In genomic region chr17:37270702-37271092, GRCm38 (mm10) we compare ENCODE assay signal across 8 mouse cellular contexts. TPM values are rescaled to one million over a fixed set of nuclear protein-coding genes. Genes with fewer than 3 reads are reported as not detected.
DNase-seq lines count a peak whose midpoint lies in the region; ATAC-seq lines count a peak whose summit lies in the region.

No protein-coding gene starts in this region.

- H3K9me3 ChIP-seq in forebrain, embryonic 10.5 days, result no peaks in the 10 kb centered on the region

- peaks cover 13% of the 10 kb centered on the region for H3K27me3 ChIP-seq in forebrain, embryonic 10.5 days (ENCODE audit: poor library complexity, severe bottlenecking)

- H3K4me3 ChIP-seq in forebrain, embryonic 10.5 days, result peak overlapping the region; percentile 56

- peaks cover 5% of the 10 kb centered on the region; the same call in 1 of the 2 replicates for H3K4me1 ChIP-seq in forebrain, embryonic 10.5 days

- H3K36me3 ChIP-seq in forebrain, embryonic 10.5 days (replicated peaks), result no peaks in the 10 kb centered on the region

- no peak overlapping the region for H3K27ac ChIP-seq in forebrain, embryonic 10.5 days

- 65% methylated on average over 8 of the region's 8 CpGs for WGBS in forebrain, embryonic 10.5 days

- intact Hi-C loops in heart, postnatal 25 days (cut with DNase I), result no loop called here

- peak; percentile 92 for DNase-seq in CD4-positive helper T cell, adult 2 months (ENCODE audit: low read depth, low spot score)
- DNase-seq in NIH3T3 (ENCODE audit: low read depth), result peak; percentile 68
- no peak for DNase-seq in forebrain, embryonic 10.5 days (ENCODE audit: extremely low spot score, low spot score)
- peak; percentile 44 for DNase-seq in heart, postnatal 25 days (ENCODE audit: low spot score)
- DNase-seq in kidney, postnatal 4 days, result peak; percentile 10 to 42
- DNase-seq in spleen, postnatal 14 days (ENCODE audit: low spot score in 2 of 2), result peak; percentile 11 to 39
- no peak for DNase-seq in layer of hippocampus, postnatal 36 days

- peak; percentile 78 for ATAC-seq in megakaryocyte, adult 5-6 weeks (ENCODE audit: poor library complexity, severe bottlenecking)

RNA-seq across cellular contexts. Expression of gene H2-M3, which starts 0.7 kb away (rescaled TPM):
- polyA plus RNA-seq in forebrain, embryonic 10.5 days (2016; fragmentation: Nextera tagmentation; extraction: Ambion mirVana), result 1.9 and 2.6 TPM in 2 replicates
- total RNA-seq in heart, postnatal 25 days (2021), result 1 to 10 TPM; 3.0 to 3.2 TPM
- total RNA-seq in megakaryocyte, adult 5-6 weeks (2015), result 17.4 and 20.9 TPM in 2 replicates
- 42.3 and 45.1 TPM in 2 replicates for total RNA-seq in megakaryocyte, adult 5-6 weeks (2017)
- 1 to 10 TPM; 1.5 to 2.0 TPM for total RNA-seq in layer of hippocampus, postnatal 36 days (2021)

RNA-seq across cellular contexts. Expression of gene Olfr98, which starts 7.1 kb away (rescaled TPM):
- polyA plus RNA-seq in forebrain, embryonic 10.5 days (2016; fragmentation: Nextera tagmentation; extraction: Ambion mirVana), result not detected in 2 replicates
- total RNA-seq in heart, postnatal 25 days (2021), result not detected
- total RNA-seq in megakaryocyte, adult 5-6 weeks (2015), result not detected in 2 replicates
- not detected in 2 replicates for total RNA-seq in megakaryocyte, adult 5-6 weeks (2017)
- not detected for total RNA-seq in layer of hippocampus, postnatal 36 days (2021)

RNA-seq across cellular contexts. Expression of gene Olfr99, which starts 12.6 kb away (rescaled TPM):
- polyA plus RNA-seq in forebrain, embryonic 10.5 days (2016; fragmentation: Nextera tagmentation; extraction: Ambion mirVana), result not detected in 2 replicates
- not detected for total RNA-seq in heart, postnatal 25 days (2021)
- total RNA-seq in megakaryocyte, adult 5-6 weeks (2015), result not detected in 2 replicates
- not detected in 2 replicates for total RNA-seq in megakaryocyte, adult 5-6 weeks (2017)
- total RNA-seq in layer of hippocampus, postnatal 36 days (2021), result not detected

RNA-seq across cellular contexts. Expression of gene Olfr101, which starts 33.4 kb away (rescaled TPM):
- not detected in 2 replicates for polyA plus RNA-seq in forebrain, embryonic 10.5 days (2016; fragmentation: Nextera tagmentation; extraction: Ambion mirVana)
- total RNA-seq in heart, postnatal 25 days (2021), result not detected
- total RNA-seq in megakaryocyte, adult 5-6 weeks (2015), result not detected in 2 replicates
- total RNA-seq in megakaryocyte, adult 5-6 weeks (2017), result not detected in 2 replicates
- not detected for total RNA-seq in layer of hippocampus, postnatal 36 days (2021)

RNA-seq across cellular contexts. Expression of gene Olfr97, which starts 33.6 kb away (rescaled TPM):
- not detected in 2 replicates for polyA plus RNA-seq in forebrain, embryonic 10.5 days (2016; fragmentation: Nextera tagmentation; extraction: Ambion mirVana)
- not detected for total RNA-seq in heart, postnatal 25 days (2021)
- not detected in 2 replicates for total RNA-seq in megakaryocyte, adult 5-6 weeks (2015)
- total RNA-seq in megakaryocyte, adult 5-6 weeks (2017), result not detected in 2 replicates
- not detected for total RNA-seq in layer of hippocampus, postnatal 36 days (2021)

Comparison
In these comparisons a context has a peak if more than half of its experiments do, and no peak if none do; other contexts are left out.
1. DNase-seq: peak in CD4-positive helper T cell, adult 2 months (single experiment), NIH3T3 (single experiment), heart, postnatal 25 days (single experiment), kidney, postnatal 4 days (2 of 2) and spleen, postnatal 14 days (2 of 2); none in forebrain, embryonic 10.5 days (single experiment) and layer of hippocampus, postnatal 36 days (0 of 2).
2. RNA of gene H2-M3, which starts 0.7 kb away (total RNA-seq): 17.4 to 45.1 TPM in megakaryocyte, adult 5-6 weeks; 3.0 to 3.2 TPM in heart, postnatal 25 days and 1.5 to 2.0 TPM in layer of hippocampus, postnatal 36 days; every median in the first group is over 4 times any median in the second.